Mouse (Mus musculus): Measurements from ENCODE around the gene Pamr1.

Gene Pamr1

DNA sequence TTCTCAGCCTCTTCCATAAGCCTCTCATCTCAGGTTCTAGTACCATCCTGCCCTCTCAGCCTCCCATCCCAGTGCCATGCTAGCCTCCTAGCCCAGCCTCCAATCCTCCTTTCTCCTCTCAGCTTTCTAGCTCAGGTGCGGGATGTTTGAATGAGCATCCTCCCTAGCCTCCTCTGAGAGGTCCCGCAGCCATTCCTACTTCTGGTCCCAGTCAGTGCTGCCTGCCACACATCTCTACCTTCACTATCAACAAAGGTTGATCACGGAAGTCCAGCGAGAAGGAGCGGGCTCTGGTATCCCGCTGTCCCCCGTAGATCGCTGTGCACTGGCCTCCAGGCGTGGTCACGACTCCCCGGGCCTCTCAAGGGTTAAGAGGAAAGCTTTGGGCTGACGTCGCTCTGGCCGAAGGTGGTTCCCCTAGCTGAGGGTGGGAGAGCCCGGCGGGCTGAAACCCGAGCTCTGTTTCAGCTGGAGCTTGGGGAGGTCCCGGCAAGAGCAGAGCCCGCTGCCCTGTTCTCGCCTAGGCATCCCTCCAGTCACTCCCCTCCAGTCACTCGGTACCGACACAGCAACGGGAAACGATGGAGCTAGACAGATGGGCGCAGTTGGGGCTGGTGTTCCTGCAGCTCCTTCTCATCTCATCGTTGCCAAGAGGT, at the start of gene Pamr1:
Gene Pamr1 (plus strand): TSS at position 402 of the 656 bp plus-strand sequence.
- peak; percentile 12 for DNase-seq (ENCODE audit: low spot score)

DNA sequence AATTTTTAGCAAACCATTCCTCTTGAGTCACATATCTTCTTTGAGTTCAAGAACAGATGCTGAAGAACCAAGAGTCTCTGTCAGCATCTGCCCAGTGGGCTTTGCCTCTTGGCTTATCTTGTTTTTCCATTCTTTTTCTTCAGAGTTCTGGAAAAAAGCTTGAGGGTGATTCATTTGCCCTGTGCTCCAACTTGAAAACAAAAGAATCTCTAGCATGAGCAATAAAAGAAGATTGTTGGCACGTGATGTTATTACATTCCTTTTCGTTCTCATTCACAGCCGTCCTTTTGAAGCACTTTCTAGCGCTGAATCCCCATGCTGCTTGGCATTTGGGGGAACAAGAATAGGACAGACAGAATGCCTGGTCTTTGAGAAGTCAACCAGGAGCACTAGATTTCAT, 42.2 kb upstream of the Pamr1 start:
- no peak for DNase-seq (ENCODE audit: low spot score)

DNA sequence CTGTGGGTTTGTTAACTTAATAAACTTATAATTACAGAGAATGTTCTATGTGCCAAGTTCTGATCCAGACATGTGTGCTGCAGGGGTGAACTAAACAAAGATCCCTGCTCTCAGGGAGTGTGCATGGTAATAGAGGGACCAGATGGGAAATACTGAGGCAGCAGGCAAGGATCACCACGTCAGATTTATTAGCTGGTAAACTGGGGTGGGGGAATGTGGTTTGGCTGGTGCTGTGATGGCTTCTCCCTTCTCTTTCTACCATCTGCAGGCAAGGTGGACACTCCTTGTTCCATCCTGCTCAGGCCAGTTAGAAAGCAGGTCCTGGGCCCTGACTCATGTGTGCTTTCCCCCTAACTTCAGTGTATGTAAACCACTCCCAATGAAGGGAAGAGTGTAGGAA, 41.7 kb upstream of the Pamr1 start:
- no peak for DNase-seq (ENCODE audit: low spot score)

DNA sequence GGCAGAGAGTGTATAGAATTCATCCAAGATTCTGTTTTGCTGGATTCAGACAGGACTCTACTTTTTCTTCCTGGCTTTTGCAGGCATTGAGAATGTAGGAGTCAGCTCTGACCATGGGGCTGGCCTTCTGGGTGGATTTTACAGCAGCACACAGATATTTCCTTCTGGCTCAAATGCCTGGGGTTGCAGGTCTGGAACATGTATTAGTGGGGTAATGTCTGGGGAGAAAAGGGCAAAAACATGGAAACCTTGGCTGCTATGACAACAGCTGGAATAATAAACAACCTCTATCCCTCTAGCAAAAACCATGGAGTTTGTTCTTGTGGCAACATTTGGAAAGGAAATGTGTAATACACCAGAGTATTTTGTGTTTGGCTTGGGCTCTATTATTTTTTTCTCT, 29.9 kb upstream of the Pamr1 start:
- no peak for DNase-seq (ENCODE audit: low spot score)

DNA sequence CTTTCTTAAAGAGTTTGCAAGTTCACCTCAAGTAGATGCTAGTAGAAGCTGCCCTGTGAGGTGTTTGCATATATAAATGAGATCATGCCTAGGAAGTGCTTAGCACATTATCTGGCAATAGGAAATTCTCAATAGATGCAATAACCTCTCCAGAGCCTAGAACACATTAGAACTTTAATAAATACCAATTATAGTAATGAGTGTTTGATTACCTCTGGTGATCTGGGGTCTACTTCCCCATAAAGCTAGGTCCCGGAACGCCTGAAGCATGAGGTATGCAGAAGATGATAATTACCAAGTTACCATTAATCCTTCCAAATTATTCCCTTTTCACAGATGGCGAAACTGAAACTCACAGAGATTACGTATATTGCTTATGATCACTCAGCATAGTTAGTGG, 22.2 kb upstream of the Pamr1 start:
- no peak for DNase-seq (ENCODE audit: low spot score)

DNA sequence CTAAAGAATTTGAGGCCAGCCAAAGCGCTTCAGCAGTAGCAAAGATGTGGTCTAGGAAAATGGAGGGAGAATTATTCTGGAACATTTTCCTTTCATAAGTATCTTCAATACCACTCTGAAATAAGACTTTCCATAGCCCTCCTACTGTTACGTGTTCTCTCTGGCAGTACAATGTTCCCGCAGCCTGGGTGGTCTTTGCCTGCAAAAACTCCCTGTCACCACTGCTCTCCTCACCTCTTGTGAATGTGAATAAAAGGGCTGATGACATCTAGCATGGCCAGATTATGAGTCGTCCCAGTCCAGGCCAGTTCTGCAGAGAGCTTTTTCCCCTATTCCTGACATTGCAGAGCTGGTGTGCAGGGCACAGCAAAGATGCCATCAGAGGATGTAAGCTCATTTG, 16.4 kb upstream of the Pamr1 start:
- no peak for DNase-seq (ENCODE audit: low spot score)

DNA sequence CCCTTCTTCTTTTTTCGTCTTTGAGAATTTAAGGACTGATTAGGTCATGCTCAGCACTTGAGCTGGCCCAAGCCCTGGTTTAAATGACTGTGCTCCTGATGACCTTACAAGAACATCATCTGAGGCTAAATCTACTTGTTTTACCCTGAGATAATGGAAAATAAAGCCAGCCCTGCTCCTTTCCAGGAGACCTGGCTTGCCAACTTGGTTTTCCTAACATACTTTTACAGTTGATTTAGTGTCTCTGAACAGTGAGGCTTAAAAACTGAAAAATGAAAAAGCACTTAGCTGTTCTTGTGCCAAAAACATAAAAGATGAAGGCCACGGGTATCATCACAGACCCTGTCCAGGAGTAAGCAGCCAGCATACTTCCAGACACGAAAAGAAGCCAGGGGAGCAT, 13.0 kb upstream of the Pamr1 start:
- no peak for DNase-seq (ENCODE audit: low spot score)

DNA sequence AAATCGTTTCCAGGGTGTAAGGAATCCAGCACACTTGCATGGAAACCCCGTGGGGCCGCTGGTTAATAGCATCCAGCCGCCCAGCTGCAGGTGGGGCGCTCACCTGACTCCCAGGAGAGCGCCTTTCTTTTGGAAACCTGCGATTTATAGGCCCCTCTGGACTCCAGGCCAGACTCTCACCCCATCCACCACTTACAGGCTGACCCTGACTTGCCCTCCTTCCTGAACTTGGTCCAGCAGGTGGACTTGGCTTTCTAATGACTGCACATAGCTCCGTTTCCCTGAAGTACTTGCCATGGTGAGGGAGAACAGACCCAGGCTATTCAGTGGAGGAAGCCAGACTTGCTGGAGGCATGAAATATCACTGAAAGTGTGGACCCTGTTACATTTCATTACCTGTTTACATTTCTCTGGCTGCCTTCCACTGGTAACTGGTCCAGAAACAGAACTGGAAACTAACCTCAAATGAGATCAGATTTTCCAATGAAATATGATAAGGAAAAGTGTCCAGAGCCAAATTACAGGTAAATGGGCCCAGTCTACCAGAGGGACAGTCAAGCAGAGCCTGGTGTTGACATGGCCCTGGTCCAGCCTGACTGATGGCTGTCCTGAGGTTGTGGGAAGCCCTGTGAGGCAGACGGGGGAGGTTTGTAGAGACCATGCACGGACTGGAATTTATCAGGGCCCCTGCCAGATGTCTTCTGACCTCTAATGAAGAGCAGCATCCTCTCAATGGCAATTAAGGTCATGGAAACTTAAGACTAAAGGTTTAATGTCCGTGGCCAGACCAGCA, 9.2 kb upstream of the Pamr1 start:
- DNase-seq (ENCODE audit: low spot score), result no peak

DNA sequence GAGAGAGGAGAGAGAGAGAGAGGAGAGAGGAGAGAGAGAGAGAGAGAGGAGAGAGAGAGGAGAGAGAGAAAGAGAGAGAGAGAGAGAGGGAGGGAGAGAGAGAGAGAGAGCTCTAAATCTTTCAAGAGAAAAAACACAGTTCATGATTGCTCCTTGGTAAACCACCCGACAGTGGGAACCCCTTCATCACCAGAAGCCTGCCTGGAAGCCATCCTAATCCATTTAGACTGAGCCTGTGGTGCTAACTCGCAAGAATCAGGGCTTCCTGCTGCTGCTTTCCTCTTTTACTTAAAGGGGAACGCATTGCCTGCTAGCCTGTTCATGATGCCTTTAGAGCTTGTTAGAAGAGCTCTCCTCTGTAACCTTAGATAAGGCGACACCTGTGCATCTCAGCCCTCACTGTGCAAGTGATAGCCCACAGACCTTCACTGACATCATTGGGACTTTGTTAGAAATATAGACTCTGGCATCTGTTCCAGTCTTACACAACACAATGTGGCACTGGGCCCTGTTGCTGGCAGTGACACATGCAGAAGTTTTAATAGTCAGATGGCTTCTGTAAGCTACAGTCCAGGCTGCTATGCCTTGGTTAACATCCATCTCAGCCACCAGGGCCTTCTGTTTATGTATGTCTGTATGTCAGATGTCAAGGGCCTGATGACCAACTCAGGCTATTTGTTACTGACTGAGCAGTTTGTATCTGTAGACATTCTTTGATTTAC, 8.2 kb upstream of the Pamr1 start:
- DNase-seq (ENCODE audit: low spot score), result no peak

DNA sequence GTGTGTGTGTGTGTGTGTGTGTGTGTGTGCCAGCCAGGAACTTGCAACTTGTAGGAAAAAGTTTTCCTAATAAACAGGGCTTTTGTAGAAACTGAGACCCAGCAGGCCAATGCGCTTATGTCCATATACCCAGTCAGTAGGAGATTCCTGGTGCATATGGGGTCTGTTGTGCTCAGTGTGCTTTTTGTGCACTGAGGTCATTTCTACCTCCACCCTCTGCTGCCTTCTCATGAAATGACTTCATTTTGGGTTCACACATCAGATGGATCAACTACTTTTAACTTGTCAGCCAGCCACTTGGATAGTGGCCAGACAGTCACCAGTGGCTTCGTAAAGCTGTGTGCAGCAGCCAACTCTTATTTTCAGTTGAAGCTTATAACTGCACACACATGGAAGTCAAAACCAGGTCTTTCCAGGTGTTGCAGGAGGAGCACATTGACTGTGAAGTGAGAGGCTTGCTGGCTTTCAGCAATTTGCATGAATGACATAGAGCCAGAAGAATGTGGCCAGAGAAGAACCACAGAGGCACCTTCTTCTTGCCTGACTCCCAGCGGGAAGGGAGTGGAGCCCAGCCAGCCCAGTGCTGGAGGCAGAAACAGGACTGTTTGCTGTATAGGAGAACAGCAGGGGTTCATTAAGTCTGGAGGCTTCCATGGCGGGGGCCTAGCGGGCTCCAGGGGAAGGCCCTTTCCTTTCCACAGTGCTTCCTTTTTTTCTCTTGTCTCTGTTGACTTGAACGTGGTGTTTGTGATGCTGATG, 5.7 kb upstream of the Pamr1 start:
- DNase-seq (ENCODE audit: low spot score), result no peak

DNA sequence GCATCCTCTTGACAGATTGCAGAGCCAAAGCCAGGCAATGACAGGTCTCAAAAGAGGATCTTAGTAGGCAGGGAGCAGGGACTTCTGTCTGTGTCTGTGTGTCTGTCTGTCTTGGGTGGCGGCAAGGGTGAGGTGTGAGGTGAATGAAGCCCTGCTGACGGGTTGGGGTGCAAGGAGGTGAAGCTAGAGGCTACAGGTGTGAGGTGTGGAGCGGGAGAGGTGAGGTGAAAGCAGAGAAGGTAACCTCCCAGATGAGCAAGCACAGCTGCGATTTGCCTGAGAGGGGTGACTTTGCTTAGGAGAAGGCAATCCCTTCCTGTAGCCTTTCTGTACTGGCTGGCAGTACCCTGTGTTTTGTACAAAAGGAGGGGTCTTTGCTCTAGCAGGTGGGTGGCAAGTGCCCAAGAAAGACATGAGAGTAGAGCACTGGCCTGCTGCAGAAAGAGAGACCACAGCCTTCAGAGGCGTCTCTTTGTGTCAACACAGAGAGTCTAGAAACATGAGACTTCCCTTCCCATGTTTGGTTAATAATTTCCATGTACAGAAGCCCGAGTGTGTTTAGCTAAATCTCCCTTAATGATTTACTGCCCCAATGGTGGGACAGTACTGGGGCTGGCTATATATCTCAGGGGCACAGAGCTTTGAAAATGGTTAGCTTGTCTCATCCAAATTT, 1.2 kb downstream of the Pamr1 start:
- DNase-seq (ENCODE audit: low spot score), result no peak

DNA sequence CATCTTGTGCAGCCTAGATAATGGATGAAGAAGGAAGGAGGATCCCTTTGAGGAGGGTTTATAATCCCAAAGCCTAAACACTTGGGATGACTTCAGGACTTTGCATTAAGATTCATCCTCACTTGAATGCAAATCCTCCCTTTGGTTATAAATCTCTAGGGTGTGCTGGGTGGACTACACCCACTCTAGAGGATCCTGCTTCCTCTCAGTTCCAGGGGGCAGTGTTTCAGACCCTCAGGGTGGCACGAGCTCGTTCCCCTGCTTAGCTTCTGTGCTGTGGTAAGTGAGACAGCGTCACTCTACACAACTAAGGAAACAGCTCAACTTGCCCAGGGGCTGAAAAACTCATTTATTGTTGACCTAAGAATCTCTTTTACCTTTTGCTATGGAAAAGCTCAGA, 1.8 kb downstream of the Pamr1 start:
- DNase-seq (ENCODE audit: low spot score), result no peak

DNA sequence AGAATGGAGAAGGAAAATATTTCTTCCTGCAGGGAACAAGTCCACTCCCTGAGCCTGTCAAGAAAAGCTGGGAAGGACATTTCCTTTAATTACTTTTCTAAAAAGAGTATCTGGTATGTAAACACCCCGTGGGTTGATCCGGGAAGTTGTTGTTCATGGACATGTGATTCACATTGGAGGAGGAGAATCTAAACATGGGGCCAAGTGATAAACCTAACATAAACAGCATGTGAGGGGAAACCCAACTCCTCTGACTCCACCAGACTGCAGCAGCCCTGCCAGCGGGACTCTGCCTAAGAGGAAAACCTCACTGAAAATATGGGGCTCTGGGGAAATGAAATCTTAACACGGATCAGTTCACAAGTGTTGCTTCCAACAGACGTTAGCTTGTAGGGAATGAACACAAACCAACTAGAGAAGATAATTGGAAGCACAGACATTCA, 2.3 kb downstream of the Pamr1 start:
- DNase-seq (ENCODE audit: low spot score), result no peak

DNA sequence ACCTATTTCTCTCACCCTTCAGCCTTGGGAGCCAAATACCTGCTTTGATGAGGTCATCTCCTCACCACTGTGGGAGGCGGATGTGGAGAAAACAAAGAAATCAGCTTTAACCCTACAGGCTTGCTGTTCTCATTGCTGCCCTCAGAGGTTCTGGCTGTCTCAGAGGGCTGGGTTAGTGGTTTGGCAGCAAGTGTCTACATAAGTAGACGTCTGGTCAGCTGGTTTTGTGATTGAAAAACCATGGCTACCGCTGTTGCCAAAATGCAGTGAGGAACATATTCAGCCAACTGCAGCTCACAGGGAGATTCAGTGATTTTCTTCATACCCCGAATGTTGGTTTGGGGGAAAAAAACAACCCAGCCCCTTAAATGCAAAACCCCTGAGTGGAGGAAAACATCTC, 7.3 kb downstream of the Pamr1 start:
- no peak for DNase-seq (ENCODE audit: low spot score)

DNA sequence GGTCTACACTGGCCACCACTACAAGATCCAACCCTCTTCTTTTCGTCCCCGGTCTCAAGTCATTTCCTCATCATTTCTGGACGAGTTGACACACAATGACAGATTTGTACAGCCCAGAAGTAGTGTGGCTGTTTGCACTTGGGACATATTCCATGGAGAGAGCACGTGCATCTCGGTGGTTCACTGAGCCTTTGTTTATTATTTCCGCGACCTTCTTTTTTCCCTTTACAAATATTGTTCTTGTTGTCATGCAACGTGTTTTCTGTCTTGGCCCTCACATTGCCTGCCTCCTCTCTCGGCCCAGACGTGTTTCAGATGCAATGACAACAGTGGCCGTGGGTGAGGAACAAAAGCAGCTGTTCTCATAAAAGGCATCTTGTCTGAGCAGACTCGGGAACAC, 9.2 kb downstream of the Pamr1 start:
- DNase-seq (ENCODE audit: low spot score), result no peak

DNA sequence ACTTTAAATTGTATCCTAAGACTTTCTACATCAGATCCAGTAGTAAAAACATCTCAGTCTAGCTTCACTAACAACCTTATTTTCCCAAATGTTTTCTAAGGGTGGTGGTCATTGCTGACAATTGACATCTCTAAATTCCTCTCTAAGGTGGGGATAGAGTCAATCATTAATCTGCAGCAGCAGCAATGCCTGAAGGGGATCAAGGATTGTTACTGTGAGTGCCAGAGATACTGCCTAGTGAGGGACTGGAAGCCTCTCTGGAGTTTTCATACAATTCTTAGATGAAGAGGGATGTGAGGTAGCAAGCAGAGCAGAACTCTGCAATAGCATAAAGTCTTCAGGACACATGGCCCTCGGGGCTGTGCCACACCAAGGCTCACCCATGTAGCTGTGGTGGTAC, 14.0 kb downstream of the Pamr1 start:
- DNase-seq (ENCODE audit: low spot score), result no peak

DNA sequence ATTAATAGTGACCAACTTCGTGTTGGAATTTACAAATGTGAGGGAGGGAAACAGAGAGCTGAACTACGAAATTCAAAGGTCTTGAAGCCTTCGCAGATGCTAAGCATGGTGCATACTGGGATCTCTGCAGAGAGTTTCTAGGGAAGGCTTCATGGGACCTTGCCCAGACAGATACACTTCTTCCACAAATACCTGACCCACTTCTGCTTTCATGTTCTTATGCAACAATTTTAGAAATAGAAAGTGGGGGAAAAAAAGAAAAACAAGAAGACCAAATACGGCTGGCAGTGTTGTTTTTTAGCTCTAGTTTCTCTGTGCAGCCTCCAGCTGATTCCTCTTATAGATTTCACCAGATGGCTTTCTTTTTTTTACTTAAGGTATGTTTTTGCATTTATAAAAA, 29.4 kb downstream of the Pamr1 start:
- no peak for DNase-seq (ENCODE audit: low spot score)

DNA sequence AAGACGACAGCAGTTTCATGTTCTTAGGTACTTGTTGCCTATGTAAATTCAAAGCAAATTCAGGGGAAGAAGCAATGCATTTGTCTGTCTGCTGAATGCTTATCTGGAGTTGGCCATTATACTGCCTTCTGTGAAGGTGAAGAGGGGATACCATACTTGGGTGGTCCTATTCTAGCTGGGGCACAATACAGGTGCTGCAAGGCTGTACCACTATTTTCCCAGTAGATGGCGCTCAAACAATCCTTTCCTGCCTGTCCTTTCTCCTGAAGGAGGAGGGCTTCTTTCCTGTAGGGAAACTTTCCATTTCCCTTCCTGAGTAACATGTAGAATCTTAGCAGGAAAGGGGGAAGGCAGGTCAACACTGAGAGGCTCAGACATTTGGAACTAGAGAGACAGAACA, 40.2 kb downstream of the Pamr1 start:
- no peak for DNase-seq (ENCODE audit: low spot score)

DNA sequence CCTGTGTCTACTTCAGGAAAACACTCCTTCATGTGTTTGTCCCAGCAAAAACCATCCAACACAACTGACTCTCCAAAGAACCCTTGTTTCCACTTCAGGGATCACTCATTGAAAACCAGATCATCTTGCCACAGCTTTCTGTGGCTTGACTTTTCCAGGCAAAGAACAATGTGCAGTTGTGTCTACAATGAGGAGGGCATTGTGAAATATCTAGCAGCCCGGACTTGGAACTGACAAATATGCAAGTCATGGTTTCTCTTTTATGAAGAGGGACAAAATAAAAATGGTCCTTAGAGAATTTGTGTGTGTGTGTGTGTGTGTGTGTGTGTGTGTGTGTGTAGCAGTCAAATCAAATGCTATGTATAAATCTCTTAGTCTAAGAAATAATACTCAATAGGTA, 44.7 kb downstream of the Pamr1 start:
- no peak for DNase-seq (ENCODE audit: low spot score)

DNA sequence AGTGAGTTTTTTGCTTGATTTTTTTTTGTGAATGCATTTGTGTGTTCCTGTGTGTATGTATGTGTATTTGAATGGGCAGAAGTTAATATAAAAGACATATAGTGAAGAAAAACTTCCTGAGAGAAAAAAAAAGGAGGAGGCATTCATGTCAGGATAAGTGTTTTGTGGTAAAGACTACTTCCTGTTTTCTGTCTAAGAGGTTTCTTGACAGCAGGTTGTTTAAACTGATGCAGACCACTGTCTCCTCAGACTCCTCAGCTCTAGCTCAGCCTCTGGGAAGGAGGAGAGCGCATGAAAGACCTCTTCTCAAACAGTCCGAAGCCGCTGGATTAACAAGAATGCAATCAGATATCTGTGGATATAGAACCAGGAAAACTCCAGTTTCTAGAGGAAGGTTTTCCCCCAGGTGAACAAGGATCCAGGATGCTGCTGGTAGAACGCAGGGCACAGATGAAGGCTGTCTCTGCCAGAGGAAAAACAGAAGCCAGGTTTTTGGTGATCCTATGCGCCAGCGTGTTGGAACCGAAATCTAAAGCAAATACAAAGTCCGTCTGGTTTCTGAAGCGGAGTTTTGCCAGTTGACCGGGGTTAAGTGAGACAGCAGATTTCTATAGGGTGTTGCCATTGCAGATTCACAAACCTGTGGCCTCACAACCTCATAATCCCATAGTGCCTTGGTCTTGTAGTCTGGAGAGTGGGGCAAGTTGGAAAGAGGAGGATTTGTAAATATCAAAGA, 45.8 kb downstream of the Pamr1 start:
- DNase-seq (ENCODE audit: low spot score), result no peak

All from testis, postnatal 14 days (tissue).